ENCODE assay signal across 9 mouse cellular contexts in genomic region chr9:55430133-55430532, GRCm38 (mm10).
DNase-seq lines count a peak whose midpoint lies in the region; ATAC-seq and TF ChIP-seq lines count a peak whose summit lies in the region.
"Had no signal": no experiment of that assay in that cellular context is flagged by ENCODE, and none has a peak within 500 bp of the region (broad histone marks: within the 10 kb centered on the region; RNA-seq: fewer than 3 reads in every experiment).

No protein-coding gene starts in this region.

- DNase-seq in hindbrain, embryonic 10.5 days (ENCODE audit: low spot score): no peak
- DNase-seq in hindbrain, embryonic 11.5 days (ENCODE audit: low spot score): no peak
- DNase-seq in forebrain, postnatal 0 days: peak; percentile 28
- peak; percentile 28 to 64 for DNase-seq in kidney, postnatal 36 days
- peak; percentile 53 for DNase-seq in midbrain, embryonic 14.5 days
- no peak for DNase-seq in layer of hippocampus, adult 2 months (ENCODE audit: low spot score in 2 of 2)
- DNase-seq in cerebellum, adult 9-11 months: no peak

- H3K36me3 ChIP-seq in hindbrain, embryonic 10.5 days: no peaks in the 10 kb centered on the region
- H3K36me3 ChIP-seq in hindbrain, embryonic 11.5 days (ENCODE audit: control insufficient read depth, insufficient read depth, low read length): no peaks in the 10 kb centered on the region
- H3K36me3 ChIP-seq in forebrain, postnatal 0 days (ENCODE audit: insufficient read depth): no peaks in the 10 kb centered on the region
- H3K36me3 ChIP-seq in midbrain, embryonic 14.5 days (ENCODE audit: control insufficient read depth, insufficient read depth, low read length): no peaks in the 10 kb centered on the region
- H3K36me3 ChIP-seq: G1E had no signal

- WGBS in hindbrain, embryonic 10.5 days: 16% methylated on average over 20 of the region's 20 CpGs
- WGBS in hindbrain, embryonic 11.5 days: 25% methylated on average over 20 of the region's 20 CpGs
- WGBS in forebrain, postnatal 0 days: 29% methylated on average over 20 of the region's 20 CpGs
- 30% methylated on average over 20 of the region's 20 CpGs for WGBS in midbrain, embryonic 14.5 days

- TF ChIP-seq CTCF in forebrain, postnatal 0 days (IDR thresholded peaks at IDR 0.05; ENCODE audit: low read depth): no peak
- TF ChIP-seq CTCF in layer of hippocampus, adult 2 months (conservative IDR thresholded peaks at IDR 0.05): no peak

- peaks cover 19% of the 10 kb centered on the region for H3K27me3 ChIP-seq in hindbrain, embryonic 10.5 days (ENCODE audit: insufficient read depth, poor library complexity, severe bottlenecking)
- no peaks in the 10 kb centered on the region for H3K27me3 ChIP-seq in hindbrain, embryonic 11.5 days (ENCODE audit: control insufficient read depth, insufficient read depth, low read length)
- no peaks in the 10 kb centered on the region for H3K27me3 ChIP-seq in forebrain, postnatal 0 days (ENCODE audit: insufficient read depth, low read length)
- no peaks in the 10 kb centered on the region for H3K27me3 ChIP-seq in midbrain, embryonic 14.5 days (ENCODE audit: control insufficient read depth, insufficient read depth, low read length)

- H3K4me3 ChIP-seq in hindbrain, embryonic 10.5 days: no peak overlapping the region
- H3K4me3 ChIP-seq in hindbrain, embryonic 11.5 days (ENCODE audit: low read depth, low read length): no peak overlapping the region
- H3K4me3 ChIP-seq in forebrain, postnatal 0 days (ENCODE audit: low read depth, low read length): no peak overlapping the region
- H3K4me3 ChIP-seq in midbrain, embryonic 14.5 days (replicated peaks; ENCODE audit: low read depth, low read length): no peak overlapping the region
- no peak overlapping the region for H3K4me3 ChIP-seq in layer of hippocampus, adult 2 months

- H3K4me1 ChIP-seq in hindbrain, embryonic 10.5 days (replicated peaks): peaks cover 39% of the 10 kb centered on the region
- H3K4me1 ChIP-seq in hindbrain, embryonic 11.5 days (replicated peaks; ENCODE audit: control insufficient read depth, insufficient read depth, low read length): no peaks in the 10 kb centered on the region
- no peaks in the 10 kb centered on the region for H3K4me1 ChIP-seq in forebrain, postnatal 0 days (ENCODE audit: insufficient read depth)
- H3K4me1 ChIP-seq in midbrain, embryonic 14.5 days (ENCODE audit: control insufficient read depth, insufficient read depth, low read length): 0 out of 2 replicates have a peak, but pooled peaks cover 3% of the 10 kb centered on the region

- H3K9me3 ChIP-seq in hindbrain, embryonic 10.5 days: no peaks in the 10 kb centered on the region
- no peaks in the 10 kb centered on the region for H3K9me3 ChIP-seq in hindbrain, embryonic 11.5 days (ENCODE audit: control insufficient read depth, low read length)
- no peaks in the 10 kb centered on the region for H3K9me3 ChIP-seq in forebrain, postnatal 0 days (ENCODE audit: low read length)
- no peaks in the 10 kb centered on the region for H3K9me3 ChIP-seq in midbrain, embryonic 14.5 days (ENCODE audit: control insufficient read depth, low read length)
- H3K9me3 ChIP-seq: G1E had no signal

- no peak overlapping the region for H3K4me2 ChIP-seq in hindbrain, embryonic 11.5 days (replicated peaks; ENCODE audit: low read depth, low read length)
- H3K4me2 ChIP-seq in forebrain, postnatal 0 days (ENCODE audit: low read depth): no peak overlapping the region; the same call in 1 of the 2 replicates
- peak overlapping the region; percentile 30 for H3K4me2 ChIP-seq in midbrain, embryonic 14.5 days (ENCODE audit: low read length)

- no peak overlapping the region for H3K9ac ChIP-seq in hindbrain, embryonic 11.5 days (ENCODE audit: low read depth, low read length)
- no peak overlapping the region for H3K9ac ChIP-seq in forebrain, postnatal 0 days
- no peak overlapping the region for H3K9ac ChIP-seq in midbrain, embryonic 14.5 days (replicated peaks; ENCODE audit: low read length)

- peak overlapping the region; percentile 8; the same call in 1 of the 2 replicates for H3K27ac ChIP-seq in hindbrain, embryonic 10.5 days
- H3K27ac ChIP-seq in hindbrain, embryonic 11.5 days (ENCODE audit: low read depth, low read length): no peak overlapping the region
- no peak overlapping the region for H3K27ac ChIP-seq in forebrain, postnatal 0 days (ENCODE audit: low read depth, low read length)
- H3K27ac ChIP-seq in midbrain, embryonic 14.5 days (replicated peaks; ENCODE audit: low read depth, low read length): no peak overlapping the region
- no peak overlapping the region for H3K27ac ChIP-seq in layer of hippocampus, adult 2 months

- no peak for ATAC-seq in hindbrain, embryonic 11.5 days (ENCODE audit: low FRiP score)
- ATAC-seq in forebrain, postnatal 0 days: peak; percentile 40; the same call in 1 of the 2 replicates
- ATAC-seq in midbrain, embryonic 14.5 days (ENCODE audit: low FRiP score, low TSS enrichment): no peak
- ATAC-seq in megakaryocyte-erythroid progenitor cell, adult 5-6 weeks (replicated peaks; ENCODE audit: low FRiP score, low TSS enrichment, poor library complexity, severe bottlenecking): no peak

Comparison
In these comparisons a context has a peak if more than half of its experiments do, and no peak if none do; other contexts are left out.
1. DNase-seq: peak in forebrain, postnatal 0 days (single experiment), kidney, postnatal 36 days (2 of 2) and midbrain, embryonic 14.5 days (single experiment); none in hindbrain, embryonic 10.5 days (single experiment), hindbrain, embryonic 11.5 days (single experiment), layer of hippocampus, adult 2 months (0 of 2) and cerebellum, adult 9-11 months (single experiment).